Mouse (Mus musculus): ENCODE measurements around the gene Mbnl2. TPM values are rescaled to one million over a fixed set of nuclear protein-coding genes. Genes with fewer than 3 reads are reported as not detected.
A peak's percentile ranks its signal among the peaks of the same experiment; 100 is the strongest.

The Mbnl2 gene
- polyA plus RNA-seq, 1 experiment, result 61.8 TPM

DNA sequence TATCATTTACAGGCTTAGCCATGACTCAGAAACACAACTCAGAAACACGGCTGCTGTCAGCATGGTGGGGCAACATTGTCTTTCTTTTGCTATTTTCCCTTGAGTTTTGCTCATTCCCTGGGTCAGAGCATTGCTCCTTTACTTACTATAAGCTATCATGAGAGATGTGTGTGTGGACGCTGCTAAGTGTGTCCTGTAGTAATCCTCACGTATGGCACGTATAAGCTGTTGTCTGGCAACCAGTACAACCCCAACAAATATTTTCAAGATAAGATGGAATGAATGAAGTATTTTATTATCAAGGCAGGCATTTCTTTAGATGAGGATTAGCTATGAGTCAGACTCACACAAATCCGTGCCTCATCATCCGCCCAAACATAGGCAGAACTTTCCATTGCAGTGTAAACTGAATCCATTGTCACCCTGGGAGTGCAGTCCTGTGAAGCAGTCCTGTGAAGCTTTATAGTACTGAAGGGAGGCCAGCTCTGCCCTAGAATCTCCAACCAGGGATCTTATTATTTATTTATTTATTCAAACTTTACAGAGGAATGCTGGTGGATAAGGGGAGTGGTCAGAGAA, 17.2 kb downstream of the Mbnl2 start:
- Histone ChIP-seq H3K4me1 (ENCODE audit: control insufficient read depth, insufficient read depth, low read length) (peaks cover 13% of the 10 kb centered on the region), H3K9me3 (replicated peaks; ENCODE audit: control insufficient read depth, insufficient read depth, low read length, poor library complexity, severe bottlenecking) (no peaks in the 10 kb centered on the region), H3K27ac (ENCODE audit: insufficient read depth, low read length) (0 out of 2 replicates have a peak overlapping the region, but pooled peaks have one; percentile 0), H3K27me3 (ENCODE audit: control insufficient read depth, insufficient read depth, low read length, poor library complexity, severe bottlenecking) (no peaks in the 10 kb centered on the region), H3K4me3 (ENCODE audit: low read depth, low read length) (no peak overlapping the region), H3K36me3 (ENCODE audit: control insufficient read depth, insufficient read depth, low read length, poor library complexity, severe bottlenecking) (no peaks in the 10 kb centered on the region), H3K9ac (ENCODE audit: low read depth, poor library complexity, severe bottlenecking) (no peak overlapping the region)
- TF ChIP-seq POLR2A (IDR thresholded peaks at IDR 0.05; ENCODE audit: insufficient read depth, low read length) (no peak), EP300 (IDR thresholded peaks at IDR 0.05; ENCODE audit: insufficient read depth, low read depth, low read length) (no peak), CTCF (IDR thresholded peaks at IDR 0.05; ENCODE audit: low read depth, low read length) (no peak)

DNA sequence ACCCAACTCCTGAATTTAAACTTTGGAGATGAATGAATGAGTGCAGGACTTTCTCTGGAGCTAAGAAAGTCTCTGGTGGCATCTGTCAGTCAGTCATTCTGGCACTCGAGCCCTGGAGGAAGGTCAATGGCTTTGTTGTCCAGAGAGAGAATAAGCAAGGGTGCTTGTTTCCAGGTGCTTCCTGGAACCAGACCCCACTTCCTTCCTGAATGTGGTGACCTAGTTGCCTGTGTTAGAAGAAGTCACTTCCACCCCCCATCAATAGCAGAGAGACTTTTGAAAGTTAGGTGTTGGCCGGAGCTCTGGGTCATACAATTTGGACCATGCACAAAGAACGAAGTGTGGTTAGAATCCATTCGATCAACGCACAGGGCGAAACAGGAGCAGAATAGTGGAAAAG, 19.0 kb downstream of the Mbnl2 start:
- Histone ChIP-seq H3K4me1 (ENCODE audit: control insufficient read depth, insufficient read depth, low read length) (peaks cover 11% of the 10 kb centered on the region), H3K36me3 (ENCODE audit: control insufficient read depth, insufficient read depth, low read length, poor library complexity, severe bottlenecking) (no peaks in the 10 kb centered on the region), H3K4me3 (ENCODE audit: low read depth, low read length) (no peak overlapping the region), H3K9me3 (replicated peaks; ENCODE audit: control insufficient read depth, insufficient read depth, low read length, poor library complexity, severe bottlenecking) (no peaks in the 10 kb centered on the region), H3K27me3 (ENCODE audit: control insufficient read depth, insufficient read depth, low read length, poor library complexity, severe bottlenecking) (no peaks in the 10 kb centered on the region), H3K9ac (ENCODE audit: low read depth, poor library complexity, severe bottlenecking) (no peak overlapping the region), H3K27ac (ENCODE audit: insufficient read depth, low read length) (no peak overlapping the region)
- TF ChIP-seq CTCF (IDR thresholded peaks at IDR 0.05; ENCODE audit: low read depth, low read length) (no peak), POLR2A (IDR thresholded peaks at IDR 0.05; ENCODE audit: insufficient read depth, low read length) (no peak), EP300 (IDR thresholded peaks at IDR 0.05; ENCODE audit: insufficient read depth, low read depth, low read length) (no peak)

DNA sequence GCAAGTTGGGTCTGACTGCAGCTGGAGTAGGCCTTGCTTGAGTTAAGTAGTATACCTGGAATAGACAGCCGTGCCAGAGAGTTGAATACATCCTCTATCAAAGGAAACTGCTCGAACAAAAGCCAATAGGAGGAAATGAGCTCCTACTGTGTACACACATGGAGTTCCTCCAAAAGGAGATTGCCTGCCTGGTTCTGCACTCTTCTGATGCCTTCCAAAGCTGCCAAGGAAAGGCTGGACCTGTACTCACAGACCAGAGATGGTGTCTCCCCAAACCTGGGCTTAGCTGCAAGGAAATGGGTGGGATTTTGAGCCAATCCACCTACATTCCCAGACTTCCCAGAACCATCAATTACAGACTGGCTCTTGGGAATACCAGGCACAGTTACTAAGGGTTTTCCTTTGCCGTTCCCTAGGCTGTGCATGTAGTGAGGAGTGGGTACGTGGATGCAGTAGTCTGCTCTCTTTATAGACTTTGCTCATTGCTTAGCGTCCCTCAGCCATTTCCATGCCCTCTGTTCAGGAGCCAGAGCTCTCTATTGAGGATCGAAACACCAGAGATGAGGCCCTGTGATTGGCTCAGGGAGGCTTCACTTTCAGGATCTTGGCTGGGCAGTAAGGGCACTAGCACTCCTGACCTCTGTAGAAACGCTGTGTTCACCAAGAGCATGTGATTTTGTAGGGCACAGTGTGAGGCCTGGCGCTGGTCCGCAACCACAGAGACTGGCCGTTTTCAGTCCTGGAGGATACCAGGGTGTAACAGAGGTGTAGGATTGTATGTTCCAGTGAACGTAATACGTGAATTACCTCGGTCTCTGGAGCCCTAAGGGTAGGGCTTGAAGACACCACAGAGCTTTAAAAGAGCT, 20.1 kb downstream of the Mbnl2 start:
- H3K27ac ChIP-seq (ENCODE audit: insufficient read depth, low read length), result no peak overlapping the region
- H3K36me3 ChIP-seq (ENCODE audit: control insufficient read depth, insufficient read depth, low read length, poor library complexity, severe bottlenecking), result no peaks in the 10 kb centered on the region
- H3K9ac ChIP-seq (ENCODE audit: low read depth, poor library complexity, severe bottlenecking), result no peak overlapping the region
- H3K4me1 ChIP-seq (ENCODE audit: control insufficient read depth, insufficient read depth, low read length), result peaks cover 11% of the 10 kb centered on the region
- no peaks in the 10 kb centered on the region for H3K9me3 ChIP-seq (replicated peaks; ENCODE audit: control insufficient read depth, insufficient read depth, low read length, poor library complexity, severe bottlenecking)
- TF ChIP-seq EP300 (IDR thresholded peaks at IDR 0.05; ENCODE audit: insufficient read depth, low read depth, low read length) (no peak), CTCF (IDR thresholded peaks at IDR 0.05; ENCODE audit: low read depth, low read length) (no peak), POLR2A (IDR thresholded peaks at IDR 0.05; ENCODE audit: insufficient read depth, low read length) (no peak)
- no peak overlapping the region for H3K4me3 ChIP-seq (ENCODE audit: low read depth, low read length)
- no peaks in the 10 kb centered on the region for H3K27me3 ChIP-seq (ENCODE audit: control insufficient read depth, insufficient read depth, low read length, poor library complexity, severe bottlenecking)

- Histone ChIP-seq H3K27me3 (ENCODE audit: control insufficient read depth, insufficient read depth, low read length, poor library complexity, severe bottlenecking) (no peaks in the 10 kb centered on the region), H3K27ac (ENCODE audit: insufficient read depth, low read length) (no peak overlapping the region), H3K36me3 (ENCODE audit: control insufficient read depth, insufficient read depth, low read length, poor library complexity, severe bottlenecking) (no peaks in the 10 kb centered on the region), H3K4me1 (ENCODE audit: control insufficient read depth, insufficient read depth, low read length) (peaks cover 9% of the 10 kb centered on the region), H3K9me3 (replicated peaks; ENCODE audit: control insufficient read depth, insufficient read depth, low read length, poor library complexity, severe bottlenecking) (no peaks in the 10 kb centered on the region), H3K4me3 (ENCODE audit: low read depth, low read length) (no peak overlapping the region), H3K9ac (ENCODE audit: low read depth, poor library complexity, severe bottlenecking) (no peak overlapping the region)
- no peak for TF ChIP-seq EP300 (IDR thresholded peaks at IDR 0.05; ENCODE audit: insufficient read depth, low read depth, low read length)
- no peak for TF ChIP-seq POLR2A (IDR thresholded peaks at IDR 0.05; ENCODE audit: insufficient read depth, low read length)
- TF ChIP-seq CTCF (IDR thresholded peaks at IDR 0.05; ENCODE audit: low read depth, low read length), result no peak
Measured at GRCm38 (mm10) chr14:120296231-120297006, 20.9 kb downstream of the Mbnl2 start.

DNA sequence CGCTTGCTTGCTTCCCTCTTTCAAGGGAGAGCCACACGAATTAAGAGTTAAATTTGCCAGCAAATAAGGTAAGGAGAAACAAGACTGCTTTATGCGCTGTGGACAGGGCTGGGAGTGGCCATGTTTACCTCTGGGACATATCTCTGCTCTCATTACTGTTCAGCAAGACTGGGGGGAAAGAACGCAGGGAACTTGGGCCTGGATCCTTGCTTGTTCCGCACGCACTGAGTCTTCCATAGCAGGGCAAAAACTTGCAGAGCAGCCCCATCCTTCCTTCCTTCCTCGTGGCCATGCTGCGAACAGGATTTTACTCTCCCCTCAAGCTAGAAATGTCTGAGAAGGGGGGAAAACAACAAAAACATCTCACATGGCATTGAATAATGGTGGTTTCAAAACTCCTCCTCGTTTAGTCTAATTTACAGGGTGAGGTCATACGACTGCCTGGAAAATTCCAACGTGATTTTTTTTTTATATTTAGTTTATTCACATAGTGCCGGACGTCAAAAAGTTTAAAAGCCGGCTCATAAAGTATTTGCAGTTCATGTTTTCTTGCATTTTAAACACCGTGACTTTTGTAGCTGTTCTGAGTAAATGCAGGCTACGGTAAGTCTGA, 21.8 kb downstream of the Mbnl2 start:
- Histone ChIP-seq H3K4me1 (ENCODE audit: control insufficient read depth, insufficient read depth, low read length) (peaks cover 6% of the 10 kb centered on the region), H3K9me3 (replicated peaks; ENCODE audit: control insufficient read depth, insufficient read depth, low read length, poor library complexity, severe bottlenecking) (no peaks in the 10 kb centered on the region), H3K9ac (ENCODE audit: low read depth, poor library complexity, severe bottlenecking) (no peak overlapping the region), H3K27me3 (ENCODE audit: control insufficient read depth, insufficient read depth, low read length, poor library complexity, severe bottlenecking) (no peaks in the 10 kb centered on the region), H3K36me3 (ENCODE audit: control insufficient read depth, insufficient read depth, low read length, poor library complexity, severe bottlenecking) (no peaks in the 10 kb centered on the region), H3K4me3 (ENCODE audit: low read depth, low read length) (no peak overlapping the region), H3K27ac (ENCODE audit: insufficient read depth, low read length) (no peak overlapping the region)
- TF ChIP-seq CTCF (IDR thresholded peaks at IDR 0.05; ENCODE audit: low read depth, low read length) (no peak), POLR2A (IDR thresholded peaks at IDR 0.05; ENCODE audit: insufficient read depth, low read length) (no peak), EP300 (IDR thresholded peaks at IDR 0.05; ENCODE audit: insufficient read depth, low read depth, low read length) (no peak)

Data from ES-Bruce4 (cell line).